1 mouse cellular context compared by ENCODE assay signal in the genomic region with DNA sequence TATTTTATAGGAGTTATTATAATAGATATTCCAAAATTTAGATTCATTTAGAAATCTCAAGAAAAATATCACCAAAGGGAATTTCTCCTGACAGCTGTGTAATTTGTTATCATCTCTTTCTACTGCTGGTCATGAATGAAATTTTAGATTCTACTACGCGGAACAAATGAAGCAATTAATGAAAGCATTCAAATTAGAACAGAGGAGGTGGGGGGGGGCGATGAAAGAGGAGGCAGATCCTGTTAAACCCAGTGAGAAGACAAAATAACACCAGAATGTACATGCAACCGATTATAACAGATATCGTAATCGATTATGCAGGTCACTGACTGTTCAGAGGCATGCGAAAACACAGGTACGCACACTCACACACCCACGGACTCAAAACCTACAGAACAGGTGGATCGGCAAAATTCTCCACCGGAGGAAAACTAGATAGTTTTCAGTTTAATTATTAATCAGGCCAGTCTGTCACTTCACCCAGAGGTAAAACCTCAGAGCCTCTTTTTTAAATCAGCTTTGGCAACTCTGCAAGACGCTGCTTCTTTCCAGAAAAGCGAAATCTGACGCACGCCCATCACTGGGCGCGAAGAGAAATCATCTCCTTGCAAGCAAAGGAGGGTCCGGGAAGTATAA.
TF ChIP-seq lines count a peak whose summit lies in the region.

No protein-coding gene starts in this region.

TF ChIP-seq in CH12.LX, 34 proteins besides CTCF, POLR2A, EP300 and RAD21 (continued from another document):
- TF ChIP-seq NRF1 (IDR thresholded peaks at IDR 0.05; ENCODE audit: low read depth, low read length) = no peak
